Mouse (Mus musculus): ENCODE results near the gene Kcnh2. TPM values are rescaled to one million over a fixed set of nuclear protein-coding genes. Genes with fewer than 3 reads are reported as not detected.

Kcnh2 gene
- polyA plus RNA-seq, 1 experiment from 2014 or later: 7.0 TPM

DNA sequence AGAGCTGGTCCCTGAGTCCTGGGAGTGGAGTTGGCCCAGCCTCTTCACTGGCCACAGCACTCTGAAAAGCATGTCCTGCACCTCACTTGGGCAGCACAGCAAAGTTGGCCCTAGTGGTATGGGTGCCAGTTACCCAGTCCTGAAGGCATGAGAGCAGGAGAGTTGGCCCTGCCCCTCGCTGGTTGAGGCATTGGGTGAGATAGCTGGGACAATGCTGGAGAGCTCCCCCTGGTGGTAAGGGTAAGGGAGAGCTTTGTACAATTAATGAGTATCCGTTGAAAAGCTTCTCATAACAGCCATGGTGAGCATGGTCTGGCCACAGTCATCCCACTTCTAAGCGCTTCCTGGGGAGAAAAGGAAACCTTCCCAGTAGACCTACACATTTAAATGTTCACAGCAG is 48.2 kb downstream of the Kcnh2 start:
- Histone ChIP-seq H3K9ac (no peak overlapping the region), H3K27me3 (no peaks in the 10 kb centered on the region), H3K27ac (no peak overlapping the region), H3K4me3 (no peak overlapping the region), H3K36me3 (no peaks in the 10 kb centered on the region), H3K4me2 (no peak overlapping the region), H3K4me1 (no peaks in the 10 kb centered on the region), H3K9me3 (no peaks in the 10 kb centered on the region)
- ATAC-seq (ENCODE audit: borderline replicate concordance, extremely low read depth, low FRiP score, low TSS enrichment): no peak
- WGBS: 55% methylated on average over 3 of the region's 3 CpGs

GRCm38 (mm10) chr5:24299845-24300589 is 51.4 kb downstream of the Kcnh2 start:
- no peaks in the 10 kb centered on the region for H3K27me3 ChIP-seq
- H3K27ac ChIP-seq: no peak overlapping the region
- H3K4me3 ChIP-seq: no peak overlapping the region
- no peaks in the 10 kb centered on the region for H3K36me3 ChIP-seq
- WGBS: 36% methylated on average over 5 of the region's 5 CpGs
- H3K9me3 ChIP-seq: no peaks in the 10 kb centered on the region
- H3K4me1 ChIP-seq: no peaks in the 10 kb centered on the region
- ATAC-seq (ENCODE audit: borderline replicate concordance, extremely low read depth, low FRiP score, low TSS enrichment): no peak
- H3K4me2 ChIP-seq: no peak overlapping the region
- H3K9ac ChIP-seq: no peak overlapping the region

- no peak for ATAC-seq (ENCODE audit: borderline replicate concordance, extremely low read depth, low FRiP score, low TSS enrichment)
Measured at GRCm38 (mm10) chr5:24291954-24292353, 59.5 kb downstream of the Kcnh2 start.

GRCm38 (mm10) chr5:24286221-24286970 is 65.0 kb downstream of the Kcnh2 start:
- H3K27me3 ChIP-seq: no peaks in the 10 kb centered on the region
- no peaks in the 10 kb centered on the region for H3K9me3 ChIP-seq
- no peaks in the 10 kb centered on the region for H3K36me3 ChIP-seq
- H3K4me2 ChIP-seq: no peak overlapping the region
- no peak for ATAC-seq (ENCODE audit: borderline replicate concordance, extremely low read depth, low FRiP score, low TSS enrichment)
- no peak overlapping the region for H3K27ac ChIP-seq
- H3K9ac ChIP-seq: no peak overlapping the region
- WGBS: 71% methylated on average over 7 of the region's 7 CpGs
- H3K4me1 ChIP-seq: no peaks in the 10 kb centered on the region
- no peak overlapping the region for H3K4me3 ChIP-seq

More at GRCm38 (mm10) chr5:24291954-24292353, 59.5 kb downstream of the Kcnh2 start:
- Histone ChIP-seq H3K36me3 (no peaks in the 10 kb centered on the region), H3K4me2 (no peak overlapping the region), H3K9ac (no peak overlapping the region), H3K4me1 (no peaks in the 10 kb centered on the region), H3K27ac (no peak overlapping the region), H3K27me3 (no peaks in the 10 kb centered on the region), H3K4me3 (no peak overlapping the region), H3K9me3 (no peaks in the 10 kb centered on the region)
- 47% methylated on average over 3 of the region's 3 CpGs for WGBS

DNA sequence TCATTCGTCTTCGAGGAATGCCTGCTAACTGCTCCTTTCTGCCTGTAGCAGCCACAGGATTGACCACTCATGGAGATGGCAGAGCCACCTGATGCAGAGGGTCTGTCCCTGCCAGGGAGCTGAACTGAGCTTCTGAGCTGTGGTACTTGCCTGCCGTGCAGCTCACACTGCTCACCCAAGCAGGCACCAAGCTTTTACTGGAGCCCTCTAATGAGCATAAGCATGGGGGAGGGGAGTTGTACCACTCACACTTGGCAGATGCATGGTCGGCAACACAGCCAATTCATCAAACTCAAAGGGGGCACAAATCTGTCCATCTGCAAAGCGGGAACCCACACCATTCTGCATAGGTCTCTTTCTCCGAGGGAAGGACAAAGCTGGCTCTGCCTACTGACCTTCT is 67.3 kb downstream of the Kcnh2 start:
- H3K4me2 ChIP-seq: no peak overlapping the region
- no peak overlapping the region for H3K27ac ChIP-seq
- H3K4me3 ChIP-seq: no peak overlapping the region
- H3K36me3 ChIP-seq: no peaks in the 10 kb centered on the region
- no peak for ATAC-seq (ENCODE audit: borderline replicate concordance, extremely low read depth, low FRiP score, low TSS enrichment)
- no peaks in the 10 kb centered on the region for H3K9me3 ChIP-seq
- no peaks in the 10 kb centered on the region for H3K27me3 ChIP-seq
- 69% methylated on average over 6 of the region's 6 CpGs for WGBS
- H3K4me1 ChIP-seq: no peaks in the 10 kb centered on the region
- no peak overlapping the region for H3K9ac ChIP-seq

- H3K27me3 ChIP-seq: no peaks in the 10 kb centered on the region
- H3K27ac ChIP-seq: no peak overlapping the region
- no peaks in the 10 kb centered on the region for H3K4me1 ChIP-seq
- no peaks in the 10 kb centered on the region for H3K36me3 ChIP-seq
- H3K9ac ChIP-seq: no peak overlapping the region
- no peaks in the 10 kb centered on the region for H3K9me3 ChIP-seq
- no peak overlapping the region for H3K4me2 ChIP-seq
- 61% methylated on average over 5 of the region's 5 CpGs for WGBS
- no peak overlapping the region for H3K4me3 ChIP-seq
- ATAC-seq (ENCODE audit: borderline replicate concordance, extremely low read depth, low FRiP score, low TSS enrichment): no peak
Measured at GRCm38 (mm10) chr5:24283181-24283580, 68.2 kb downstream of the Kcnh2 start.

- H3K4me3 ChIP-seq: no peak overlapping the region
Measured at GRCm38 (mm10) chr5:24280523-24280922, 70.9 kb downstream of the Kcnh2 start.

DNA sequence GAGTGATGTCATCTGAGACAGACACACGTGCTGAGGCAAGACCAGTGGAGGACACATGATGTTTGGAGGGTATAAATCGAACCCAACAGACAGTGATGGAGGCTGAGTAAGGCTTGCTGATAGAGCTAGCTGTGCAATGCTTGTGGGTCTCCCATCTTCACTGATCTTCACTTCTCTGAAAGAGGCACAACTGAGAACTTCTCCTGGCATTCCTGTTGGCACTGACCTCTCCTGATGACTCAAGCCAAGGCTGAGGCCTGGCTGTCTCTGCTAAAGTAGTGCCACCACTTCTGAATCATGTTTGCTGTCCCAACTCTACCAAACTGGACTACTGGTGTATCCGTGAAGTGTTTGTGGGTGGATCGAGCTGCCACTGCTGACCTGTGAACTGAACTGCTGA is 71.9 kb downstream of the Kcnh2 start:
- H3K4me2 ChIP-seq: no peak overlapping the region
- no peaks in the 10 kb centered on the region for H3K36me3 ChIP-seq
- no peak overlapping the region for H3K9ac ChIP-seq
- H3K4me1 ChIP-seq: no peaks in the 10 kb centered on the region
- H3K4me3 ChIP-seq: no peak overlapping the region
- H3K9me3 ChIP-seq: no peaks in the 10 kb centered on the region
- 71% methylated on average over 4 of the region's 4 CpGs for WGBS
- ATAC-seq (ENCODE audit: borderline replicate concordance, extremely low read depth, low FRiP score, low TSS enrichment): no peak
- H3K27me3 ChIP-seq: no peaks in the 10 kb centered on the region
- H3K27ac ChIP-seq: no peak overlapping the region

More at GRCm38 (mm10) chr5:24280523-24280922, 70.9 kb downstream of the Kcnh2 start:
- Histone ChIP-seq H3K9ac (no peak overlapping the region), H3K4me2 (no peak overlapping the region), H3K36me3 (no peaks in the 10 kb centered on the region), H3K27me3 (no peaks in the 10 kb centered on the region), H3K27ac (no peak overlapping the region), H3K4me1 (no peaks in the 10 kb centered on the region), H3K9me3 (no peaks in the 10 kb centered on the region)
- WGBS: 71% methylated on average over 2 of the region's 2 CpGs
- no peak for ATAC-seq (ENCODE audit: borderline replicate concordance, extremely low read depth, low FRiP score, low TSS enrichment)

- H3K9me3 ChIP-seq: no peaks in the 10 kb centered on the region
- no peaks in the 10 kb centered on the region for H3K36me3 ChIP-seq
- WGBS: 80% methylated on average over 10 of the region's 10 CpGs
- H3K27me3 ChIP-seq: no peaks in the 10 kb centered on the region
- H3K4me1 ChIP-seq: no peaks in the 10 kb centered on the region
- no peak overlapping the region for H3K27ac ChIP-seq
- ATAC-seq (ENCODE audit: borderline replicate concordance, extremely low read depth, low FRiP score, low TSS enrichment): no peak
- H3K4me2 ChIP-seq: no peak overlapping the region
- H3K4me3 ChIP-seq: no peak overlapping the region
- H3K9ac ChIP-seq: no peak overlapping the region
Measured at GRCm38 (mm10) chr5:24278206-24278605, 73.2 kb downstream of the Kcnh2 start.

GRCm38 (mm10) chr5:24273683-24274621 is 77.5 kb downstream of the Kcnh2 start:
- no peak for ATAC-seq (ENCODE audit: borderline replicate concordance, extremely low read depth, low FRiP score, low TSS enrichment)
- H3K9me3 ChIP-seq: no peaks in the 10 kb centered on the region
- no peaks in the 10 kb centered on the region for H3K4me1 ChIP-seq
- H3K4me3 ChIP-seq: no peak overlapping the region
- no peaks in the 10 kb centered on the region for H3K27me3 ChIP-seq
- WGBS: 59% methylated on average over 9 of the region's 9 CpGs
- H3K36me3 ChIP-seq: no peaks in the 10 kb centered on the region
- H3K27ac ChIP-seq: no peak overlapping the region
- no peak overlapping the region for H3K9ac ChIP-seq
- no peak overlapping the region for H3K4me2 ChIP-seq

DNA sequence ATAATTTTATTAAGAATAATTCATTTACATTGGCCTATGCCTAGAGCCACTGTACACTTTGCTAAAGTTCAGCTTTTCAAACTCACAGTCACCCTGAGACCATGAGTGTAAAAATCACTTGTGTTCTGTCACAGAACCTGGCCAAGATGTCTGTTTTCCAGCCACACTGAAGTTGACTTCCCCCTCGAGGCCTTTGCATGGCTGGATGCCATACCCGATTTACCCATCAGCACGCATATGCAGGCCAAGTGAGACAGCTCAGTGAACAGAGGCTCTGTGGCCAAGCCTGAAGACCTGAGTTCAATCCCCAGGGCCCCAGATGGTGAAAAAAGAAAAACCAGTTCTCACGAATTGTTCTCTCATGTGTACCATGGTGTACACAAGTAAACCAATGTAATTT is 80.5 kb downstream of the Kcnh2 start:
- H3K4me1 ChIP-seq: peaks cover 6% of the 10 kb centered on the region; the same call in 1 of the 2 replicates
- H3K27ac ChIP-seq: no peak overlapping the region
- H3K4me2 ChIP-seq: no peak overlapping the region
- no peaks in the 10 kb centered on the region for H3K9me3 ChIP-seq
- ATAC-seq (ENCODE audit: borderline replicate concordance, extremely low read depth, low FRiP score, low TSS enrichment): no peak
- no peaks in the 10 kb centered on the region for H3K36me3 ChIP-seq
- no peak overlapping the region for H3K9ac ChIP-seq
- no peaks in the 10 kb centered on the region for H3K27me3 ChIP-seq
- no peak overlapping the region for H3K4me3 ChIP-seq
- 57% methylated on average over 4 of the region's 4 CpGs for WGBS

Measured in lung, embryonic 15.5 days (tissue).